Mouse (Mus musculus) layer of hippocampus, adult 11-12 months (tissue): ENCODE data around the gene Ppp1r3f.

Experiments
- DNase-seq: peaks from one replicate; pipeline ENCODE4 v3.0.0; 2022; ENCODE audit warnings: low spot score

Gene Ppp1r3f

GRCm38 (mm10) chrX:7553474-7553873 lies 20.6 kb downstream of the Ppp1r3f start:
- DNase-seq = no peak

DNA sequence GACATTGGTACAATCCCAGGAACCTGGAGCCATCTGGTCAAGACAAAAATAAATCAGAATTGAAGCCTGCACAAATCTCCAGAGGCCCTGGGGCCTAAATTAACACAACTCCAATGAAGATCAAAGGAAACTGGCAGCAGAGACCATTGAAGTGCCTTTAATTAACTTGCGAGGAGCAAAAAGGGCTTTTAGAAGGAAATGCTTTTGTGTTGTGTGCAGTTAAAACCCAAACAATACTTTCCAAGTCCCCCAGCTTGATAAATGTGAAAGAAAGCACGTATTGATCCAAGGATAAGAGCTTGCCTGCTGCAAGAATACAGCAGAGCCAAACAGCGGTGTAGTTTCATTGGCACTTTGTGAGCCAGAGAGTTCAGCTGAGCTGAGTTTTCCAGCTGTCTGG lies 49.1 kb downstream of the Ppp1r3f start:
- DNase-seq = no peak
